In genomic region chr2:77587387-77587786, GRCm38 (mm10) we compare ENCODE assay signal across 19 mouse cellular contexts.
"Had no signal": no experiment of that assay in that cellular context is flagged by ENCODE, and none has a peak within 500 bp of the region (broad histone marks: within the 10 kb centered on the region; RNA-seq: fewer than 3 reads in every experiment).

No protein-coding gene starts in this region.

- H3K4me3 ChIP-seq: midbrain, embryonic 10.5 days; midbrain, embryonic 12.5 days; myocyte; neural tube, embryonic 13.5 days; neural tube, embryonic 15.5 days had no signal

- H3K36me3 ChIP-seq: midbrain, embryonic 10.5 days; midbrain, embryonic 12.5 days; neural tube, embryonic 13.5 days; neural tube, embryonic 15.5 days had no signal

- H3K9me3 ChIP-seq: neural tube, embryonic 13.5 days had no signal

- ATAC-seq: midbrain, embryonic 16.5 days had no signal

- H3K27ac ChIP-seq: midbrain, embryonic 10.5 days; midbrain, embryonic 12.5 days; neural tube, embryonic 13.5 days; neural tube, embryonic 15.5 days had no signal

- DNase-seq: lung, adult 18-20 months; lung, embryonic 14.5 days; lung, postnatal 10 days; lung, postnatal 4 days; midbrain, embryonic 14.5 days; retina, postnatal 1 day; right cerebral cortex, adult 18-20 months; right cerebral cortex, postnatal 25 days; right cerebral cortex, postnatal 4 days; spleen, adult 18-20 months; thymus, adult 2 months; thymus, postnatal 14 days; thymus, postnatal 36 days had no signal

- H3K27me3 ChIP-seq: midbrain, embryonic 12.5 days; neural tube, embryonic 13.5 days; neural tube, embryonic 15.5 days had no signal

- H3K4me2 ChIP-seq: lung, embryonic 14.5 days; midbrain, embryonic 12.5 days; neural tube, embryonic 13.5 days; neural tube, embryonic 15.5 days had no signal

- H3K9ac ChIP-seq: lung, embryonic 14.5 days; midbrain, embryonic 12.5 days; neural tube, embryonic 13.5 days; neural tube, embryonic 15.5 days had no signal

- H3K4me1 ChIP-seq: midbrain, embryonic 10.5 days; midbrain, embryonic 12.5 days; neural tube, embryonic 15.5 days had no signal
